Mouse (Mus musculus) liver, embryonic 11.5 days (tissue): ENCODE measurements around the gene Sv2c. TPM values are rescaled to one million over a fixed set of nuclear protein-coding genes. Genes with fewer than 3 reads are reported as not detected.

Experiments
- ATAC-seq: fragments of 200-750 bp; cut with Nextera tagmentation; replicated peaks from 2 replicates; pipeline ENCODE4 v1.8.0; 2017; ENCODE audit warnings: moderate number of reproducible peaks, mild to moderate bottlenecking, moderate TSS enrichment, moderate library complexity; ENCODE audit not compliant: low FRiP score
- DNase-seq: peaks from one replicate; pipeline ENCODE4 v3.0.0-alpha.2; 2017; ENCODE audit warnings: low spot score
- H3K27ac ChIP-seq: fragments of 300-500 bp; sonication (generic); 2 replicates; pipeline ENCODE4 v1.5.1; 2014; ENCODE audit warnings: mild to moderate bottlenecking, low read depth, low read length, control low read depth
- H3K27me3 ChIP-seq: fragments of 300-500 bp; sonication (generic); replicated peaks from 2 replicates; pipeline ENCODE4 v1.6.1; 2014; ENCODE audit warnings: low read length, mixed read lengths; ENCODE audit not compliant: control insufficient read depth, insufficient read depth
- H3K36me3 ChIP-seq: fragments of 300-500 bp; sonication (generic); 2 replicates; pipeline ENCODE4 v1.6.1; 2014; ENCODE audit warnings: mild to moderate bottlenecking, low read length, moderate library complexity, mixed read lengths; ENCODE audit not compliant: control insufficient read depth, insufficient read depth
- H3K4me1 ChIP-seq: fragments of 300-500 bp; sonication (generic); replicated peaks from 2 replicates; pipeline ENCODE4 v1.6.1; 2014; ENCODE audit warnings: low read length, mixed read lengths; ENCODE audit not compliant: control insufficient read depth, insufficient read depth
- H3K4me2 ChIP-seq: fragments of 300-500 bp; sonication (generic); 2 replicates; pipeline ENCODE4 v1.6.1; 2014; ENCODE audit warnings: mild to moderate bottlenecking, control low read depth, moderate library complexity
- H3K4me3 ChIP-seq: fragments of 300-500 bp; sonication (generic); 2 replicates; pipeline ENCODE4 v1.5.1; 2014; ENCODE audit warnings: low read depth, low read length, control low read depth
- H3K9ac ChIP-seq: fragments of 300-500 bp; sonication (generic); 2 replicates; pipeline ENCODE4 v1.6.1; 2014; ENCODE audit warnings: low read depth, low read length, control low read depth
- H3K9me3 ChIP-seq: fragments of 300-500 bp; sonication (generic); 2 replicates; pipeline ENCODE4 v1.6.1; 2016; ENCODE audit warnings: low read length, inconsistent platforms, mixed read lengths; ENCODE audit not compliant: control insufficient read depth
- WGBS: fragments of 180-500 bp; shearing (Covaris S2); extraction: QIAGEN DNeasy Blood & Tissue Kit; methylation state at CpG from one replicate; pipeline ENCODE4 v1.1.7; 2014; 5-methylcytosine and 5-hydroxymethylcytosine counted together
- polyA plus RNA-seq: library from polyadenylated mRNA; unstranded; fragments of >200 nt; fragmentation: Nextera tagmentation; extraction: Ambion mirVana; gene quantifications from 2 replicates; pipeline ENCODE4 v1.2.1, GENCODE M21; 2014

Sv2c gene
- polyA plus RNA-seq, 1 experiment from 2014 or later, result 0.23 TPM

DNA sequence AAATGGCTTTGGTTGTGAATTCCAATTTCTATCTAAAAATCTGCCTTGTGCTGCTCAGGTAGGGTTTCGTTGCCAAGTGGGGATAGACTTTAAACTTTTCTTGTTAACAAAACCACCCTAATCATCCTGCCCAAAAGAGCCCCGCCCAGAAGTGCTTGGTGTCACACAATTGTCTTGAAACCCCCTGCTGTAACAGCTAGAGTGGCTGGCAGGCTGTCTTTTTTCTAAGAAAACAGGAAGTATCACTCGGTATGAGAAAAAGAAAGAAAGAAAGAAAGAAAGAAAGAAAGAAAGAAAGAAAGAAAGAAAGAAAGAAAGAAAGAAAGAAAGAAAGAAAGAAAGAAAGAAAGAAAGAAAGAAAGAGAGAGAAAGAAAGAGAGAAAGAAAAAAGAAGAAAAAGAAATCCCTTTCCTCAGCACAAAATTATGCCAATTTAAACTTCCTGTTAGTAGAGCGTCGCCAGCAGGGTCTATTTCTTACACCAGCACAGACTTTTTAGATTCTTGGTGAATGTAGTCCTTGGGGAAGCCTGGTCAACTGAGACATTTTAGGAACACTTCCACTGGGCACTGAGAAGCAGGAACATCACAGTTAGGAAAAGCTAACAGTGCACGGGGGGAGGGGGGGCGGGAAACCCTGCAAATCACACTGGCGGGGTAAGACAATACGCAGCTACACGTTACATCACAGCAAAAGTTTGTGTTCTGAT is 171.7 kb downstream of the Sv2c start:
- Histone ChIP-seq H3K9ac (peak overlapping the region; percentile 51), H3K9me3 (no peaks in the 10 kb centered on the region), H3K27me3 (no peaks in the 10 kb centered on the region), H3K4me1 (peaks cover 51% of the 10 kb centered on the region), H3K4me3 (peak overlapping the region; percentile 48), H3K36me3 (no peaks in the 10 kb centered on the region), H3K27ac (peak overlapping the region; percentile 37; the same call in 1 of the 2 replicates), H3K4me2 (peak overlapping the region; percentile 79)
- ATAC-seq, result no peak
- 4% methylated on average over 10 of the region's 10 CpGs for WGBS
- no peak for DNase-seq

GRCm38 (mm10) chr13:95959651-95960476 is 172.5 kb downstream of the Sv2c start:
- DNase-seq (peak; percentile 53), ATAC-seq (no peak)
- Histone ChIP-seq H3K9ac (peak overlapping the region; percentile 51; the same call in 1 of the 2 replicates), H3K4me1 (peaks cover 44% of the 10 kb centered on the region), H3K27ac (no peak overlapping the region; the same call in 1 of the 2 replicates), H3K4me3 (peak overlapping the region; percentile 25; the same call in 1 of the 2 replicates), H3K27me3 (no peaks in the 10 kb centered on the region), H3K4me2 (peak overlapping the region; percentile 79), H3K36me3 (no peaks in the 10 kb centered on the region), H3K9me3 (no peaks in the 10 kb centered on the region)
- 15% methylated on average over 14 of the region's 14 CpGs for WGBS

DNA sequence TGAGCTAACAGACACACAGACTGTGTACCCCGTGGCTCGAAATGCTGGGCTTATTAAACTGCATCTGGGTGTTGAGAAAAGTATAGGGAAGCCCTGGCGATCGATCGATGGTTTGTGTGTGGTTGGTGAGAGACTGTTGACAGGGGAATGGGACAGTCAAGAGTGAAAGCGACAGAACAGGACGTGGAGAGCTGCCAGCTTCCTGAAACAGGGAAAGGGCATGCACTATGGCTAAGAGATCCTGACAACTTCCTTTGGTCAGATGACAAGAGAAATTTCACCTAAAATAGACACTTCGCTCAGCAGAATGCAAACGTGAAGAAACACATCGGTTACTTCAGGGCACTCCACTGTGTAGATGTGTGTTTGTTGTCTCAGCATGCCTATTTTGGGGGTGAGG is 175.2 kb downstream of the Sv2c start:
- WGBS, result 50% methylated on average over 10 of the region's 10 CpGs
- no peak overlapping the region; the same call in 1 of the 2 replicates for H3K27ac ChIP-seq
- H3K4me2 ChIP-seq, result peak overlapping the region; percentile 6; the same call in 1 of the 2 replicates
- H3K36me3 ChIP-seq, result no peaks in the 10 kb centered on the region
- no peak for DNase-seq
- H3K9ac ChIP-seq, result peak overlapping the region; percentile 1; the same call in 1 of the 2 replicates
- no peak for ATAC-seq
- no peaks in the 10 kb centered on the region for H3K27me3 ChIP-seq
- peaks cover 30% of the 10 kb centered on the region for H3K4me1 ChIP-seq
- H3K4me3 ChIP-seq, result no peak overlapping the region
- no peaks in the 10 kb centered on the region for H3K9me3 ChIP-seq

- no peak overlapping the region for H3K9ac ChIP-seq
- no peaks in the 10 kb centered on the region for H3K36me3 ChIP-seq
- no peak overlapping the region for H3K4me3 ChIP-seq
- H3K4me2 ChIP-seq, result no peak overlapping the region
- H3K9me3 ChIP-seq, result no peaks in the 10 kb centered on the region
- no peak for ATAC-seq
- 59% methylated on average over 2 of the region's 2 CpGs for WGBS
- peaks cover 27% of the 10 kb centered on the region for H3K4me1 ChIP-seq
- DNase-seq, result no peak
- H3K27me3 ChIP-seq, result no peaks in the 10 kb centered on the region
- no peak overlapping the region for H3K27ac ChIP-seq
These were observed 176.0 kb downstream of the Sv2c start for GRCm38 (mm10) chr13:95956327-95956781.

- ATAC-seq, result no peak
- H3K27me3 ChIP-seq, result no peaks in the 10 kb centered on the region
- no peak overlapping the region for H3K27ac ChIP-seq
- no peak for DNase-seq
- H3K9ac ChIP-seq, result no peak overlapping the region
- no peak overlapping the region for H3K4me2 ChIP-seq
- no peak overlapping the region for H3K4me3 ChIP-seq
- peaks cover 33% of the 10 kb centered on the region for H3K4me1 ChIP-seq
- 86% methylated on average over 5 of the region's 5 CpGs for WGBS
- H3K9me3 ChIP-seq, result no peaks in the 10 kb centered on the region
- H3K36me3 ChIP-seq, result no peaks in the 10 kb centered on the region
These were observed 177.2 kb downstream of the Sv2c start for GRCm38 (mm10) chr13:95955204-95955603.

DNA sequence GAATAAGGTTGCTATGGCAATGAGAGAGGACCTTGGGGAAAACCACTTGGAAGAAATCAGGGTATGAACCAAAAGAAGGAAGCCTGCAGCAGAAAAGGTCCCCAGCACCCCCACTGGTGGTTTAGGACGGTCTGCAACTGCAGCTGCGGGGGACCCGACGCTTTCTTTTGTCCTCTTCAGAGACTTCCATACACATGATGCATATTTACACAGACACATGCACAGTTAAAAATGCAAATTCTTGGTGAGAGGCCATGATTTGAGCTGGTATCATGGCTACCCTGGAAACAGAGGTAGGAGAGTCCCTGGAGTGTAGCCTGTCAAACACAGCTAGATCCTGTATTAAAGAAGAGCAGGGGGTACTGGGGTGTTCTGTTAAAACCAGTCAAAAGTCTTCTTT is 178.7 kb downstream of the Sv2c start:
- Histone ChIP-seq H3K4me3 (no peak overlapping the region), H3K4me1 (peaks cover 29% of the 10 kb centered on the region), H3K9ac (no peak overlapping the region), H3K4me2 (no peak overlapping the region), H3K27ac (no peak overlapping the region), H3K36me3 (no peaks in the 10 kb centered on the region), H3K27me3 (no peaks in the 10 kb centered on the region), H3K9me3 (no peaks in the 10 kb centered on the region)
- no peak for DNase-seq
- no peak for ATAC-seq
- WGBS, result 76% methylated on average over 4 of the region's 4 CpGs

- Histone ChIP-seq H3K27me3 (no peaks in the 10 kb centered on the region), H3K4me3 (no peak overlapping the region), H3K9me3 (no peaks in the 10 kb centered on the region), H3K4me2 (no peak overlapping the region), H3K36me3 (no peaks in the 10 kb centered on the region), H3K27ac (no peak overlapping the region), H3K4me1 (peaks cover 37% of the 10 kb centered on the region), H3K9ac (no peak overlapping the region)
- ATAC-seq (no peak), DNase-seq (no peak)
- 72% methylated on average over 4 of the region's 4 CpGs for WGBS
These were observed 180.1 kb downstream of the Sv2c start for GRCm38 (mm10) chr13:95952263-95952662.

DNA sequence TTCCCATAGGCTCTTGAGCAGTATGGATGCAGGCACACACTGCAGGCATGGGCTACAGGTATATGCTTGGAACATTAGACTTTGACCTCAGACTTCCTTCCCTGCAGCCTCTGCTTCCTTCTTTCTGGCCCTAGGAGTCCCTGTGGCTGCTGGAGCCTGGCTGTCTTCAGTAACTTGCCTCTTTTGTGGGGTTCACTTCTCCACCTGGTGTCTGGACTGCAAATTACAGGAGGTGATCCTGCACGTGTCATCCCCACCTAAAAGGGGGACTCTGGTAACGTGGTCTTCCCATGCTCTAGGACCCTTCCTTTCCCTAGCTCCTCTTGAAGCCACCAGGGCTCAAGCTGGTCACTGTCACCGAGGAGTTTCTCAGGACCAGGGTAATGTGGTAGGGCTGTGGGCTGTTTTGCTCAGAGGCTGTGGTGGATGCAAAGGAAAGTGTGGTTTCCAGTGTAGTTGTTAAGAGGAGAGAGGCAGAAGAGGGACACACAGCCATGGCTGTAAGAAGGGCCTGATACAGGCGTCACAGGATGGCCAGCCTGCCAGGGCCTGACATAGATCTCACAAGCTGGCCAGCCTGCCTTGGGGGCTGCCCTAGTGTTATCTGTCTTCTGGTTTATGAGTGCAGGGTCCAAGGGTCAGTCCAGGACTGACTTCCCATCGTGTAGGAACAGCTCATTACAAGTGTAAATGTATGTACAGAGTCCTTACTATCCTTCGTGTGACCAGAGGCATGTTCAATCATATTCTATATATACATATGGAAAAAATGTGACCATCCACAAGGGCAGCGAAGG is 181.1 kb downstream of the Sv2c start:
- Histone ChIP-seq H3K4me1 (peaks cover 29% of the 10 kb centered on the region), H3K27me3 (no peaks in the 10 kb centered on the region), H3K9ac (no peak overlapping the region), H3K4me2 (peak overlapping the region; percentile 41), H3K27ac (0 out of 2 replicates have a peak overlapping the region, but pooled peaks have one; percentile 9), H3K4me3 (no peak overlapping the region), H3K9me3 (no peaks in the 10 kb centered on the region), H3K36me3 (no peaks in the 10 kb centered on the region)
- WGBS, result 44% methylated on average over 7 of the region's 7 CpGs
- ATAC-seq (peak; percentile 51), DNase-seq (no peak)
